Comparison of ENCODE assay signal across 34 mouse cellular contexts in the genomic region with DNA sequence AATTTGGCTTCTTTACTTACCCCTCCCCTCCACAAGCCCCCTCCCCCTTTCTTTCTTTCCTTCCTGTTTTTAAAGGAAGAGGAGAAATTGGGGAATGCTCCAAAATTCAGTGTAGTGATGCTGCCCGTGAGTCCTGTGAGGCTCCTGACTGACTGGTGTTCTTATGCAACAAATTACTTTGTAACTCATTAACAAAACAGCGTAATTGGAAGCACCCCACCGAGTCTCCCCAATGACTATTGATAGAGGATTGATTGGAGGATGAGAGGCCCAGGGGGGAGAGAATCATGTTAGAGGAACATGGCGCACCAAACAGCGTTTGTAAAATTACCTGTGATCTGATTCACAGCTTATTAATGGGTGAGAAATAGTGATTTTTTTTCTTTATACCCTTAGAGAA.
"Had no signal": no experiment of that assay in that cellular context is flagged by ENCODE, and none has a peak within 500 bp of the region (broad histone marks: within the 10 kb centered on the region; RNA-seq: fewer than 3 reads in every experiment).

No protein-coding gene starts in this region.

- H3K4me2 ChIP-seq: heart, embryonic 11.5 days; heart, embryonic 12.5 days; heart, embryonic 13.5 days; heart, embryonic 15.5 days; hindbrain, embryonic 12.5 days; hindbrain, embryonic 13.5 days; hindbrain, embryonic 14.5 days; hindbrain, embryonic 15.5 days; intestine, embryonic 15.5 days; kidney, embryonic 15.5 days had no signal

- H3K27ac ChIP-seq: heart, embryonic 10.5 days; heart, embryonic 13.5 days; heart, embryonic 15.5 days; hindbrain, embryonic 10.5 days; hindbrain, embryonic 12.5 days; hindbrain, embryonic 13.5 days; hindbrain, embryonic 14.5 days; hindbrain, embryonic 15.5 days; hindbrain, postnatal 0 days; intestine, embryonic 15.5 days; kidney, embryonic 15.5 days; kidney, postnatal 0 days; layer of hippocampus, adult 2 months had no signal

- H3K4me1 ChIP-seq: heart, embryonic 10.5 days; heart, embryonic 12.5 days; heart, embryonic 13.5 days; heart, embryonic 15.5 days; hindbrain, embryonic 10.5 days; hindbrain, embryonic 12.5 days; hindbrain, embryonic 13.5 days; hindbrain, embryonic 15.5 days; intestine, embryonic 15.5 days; kidney, embryonic 15.5 days had no signal

- H3K4me3 ChIP-seq: heart, embryonic 10.5 days; heart, embryonic 12.5 days; heart, embryonic 13.5 days; heart, embryonic 15.5 days; hindbrain, embryonic 10.5 days; hindbrain, embryonic 12.5 days; hindbrain, embryonic 13.5 days; hindbrain, embryonic 15.5 days; intestine, embryonic 15.5 days; kidney, embryonic 15.5 days; layer of hippocampus, adult 2 months had no signal

- H3K36me3 ChIP-seq: hindbrain, embryonic 12.5 days; hindbrain, embryonic 13.5 days; hindbrain, embryonic 15.5 days; intestine, embryonic 15.5 days had no signal

- DNase-seq: heart, postnatal 10 days; heart, postnatal 36 days; heart, postnatal 4 days; kidney, adult 11 months; kidney, adult 18-20 months; kidney, adult 2 months; kidney, adult 8-10 months; kidney, adult 9 months; kidney, postnatal 10 days; kidney, postnatal 14 days; kidney, postnatal 25 days; kidney, postnatal 36 days; kidney, postnatal 4 days; layer of hippocampus, adult 9-11 months; layer of hippocampus, postnatal 36 days had no signal

- H3K27me3 ChIP-seq: heart, embryonic 12.5 days; heart, embryonic 13.5 days; heart, embryonic 15.5 days; hindbrain, embryonic 12.5 days; hindbrain, embryonic 13.5 days; hindbrain, embryonic 15.5 days; intestine, embryonic 15.5 days; kidney, embryonic 15.5 days had no signal

- H3K9me3 ChIP-seq: heart, embryonic 10.5 days; heart, embryonic 12.5 days; heart, embryonic 13.5 days; heart, embryonic 15.5 days; hindbrain, embryonic 10.5 days; hindbrain, embryonic 12.5 days; hindbrain, embryonic 13.5 days; hindbrain, embryonic 15.5 days; intestine, embryonic 15.5 days; kidney, embryonic 15.5 days had no signal

- H3K9ac ChIP-seq: heart, embryonic 12.5 days; heart, embryonic 13.5 days; heart, embryonic 15.5 days; hindbrain, embryonic 12.5 days; hindbrain, embryonic 13.5 days; hindbrain, embryonic 14.5 days; hindbrain, embryonic 15.5 days; intestine, embryonic 15.5 days; kidney, embryonic 15.5 days had no signal

- ATAC-seq: hindbrain, embryonic 16.5 days; hindbrain, postnatal 0 days; inflammation-experienced regulatory T-cells, adult 6 months; intestine, embryonic 15.5 days; intestine, embryonic 16.5 days; intestine, postnatal 0 days had no signal
